Mouse (Mus musculus) splenic B cell, adult 2 months (primary cell): ENCODE results near the gene Six5.

ENCODE experiments used
- DNase-seq: peaks from one replicate; pipeline ENCODE4 v3.0.0-alpha.2; 2011; ENCODE audit warnings: low read depth, low spot score
- H3K27me3 ChIP-seq: 2 replicates; pipeline ENCODE4 v1.6.1; 2012; ENCODE audit warnings: mild to moderate bottlenecking, low read length, moderate library complexity, mixed read lengths; ENCODE audit not compliant: control insufficient read depth, poor library complexity, insufficient read depth, severe bottlenecking
- H3K36me3 ChIP-seq: 2 replicates; pipeline ENCODE4 v1.6.1; 2012; ENCODE audit warnings: mild to moderate bottlenecking, low read length, moderate library complexity, mixed read lengths; ENCODE audit not compliant: control insufficient read depth, poor library complexity, insufficient read depth, severe bottlenecking

The Six5 gene

DNA sequence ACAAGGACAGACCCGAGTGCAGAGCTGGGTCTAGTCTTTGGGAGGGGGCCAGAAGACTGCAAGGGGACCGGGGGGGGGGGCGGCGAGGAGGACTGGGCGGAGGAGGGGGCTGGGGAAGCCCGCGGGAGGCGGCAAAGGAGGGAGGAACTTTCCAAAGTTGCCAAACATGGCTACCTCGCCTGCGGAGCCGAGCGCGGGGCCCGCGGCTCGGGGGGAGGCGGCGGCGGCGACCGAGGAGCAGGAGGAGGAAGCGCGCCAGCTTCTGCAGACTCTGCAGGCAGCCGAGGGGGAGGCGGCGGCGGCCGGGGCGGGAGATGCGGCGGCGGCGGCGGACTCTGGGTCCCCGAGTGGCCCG, at the start of gene Six5:
Gene Six5, plus strand, starts transcription at position 124 of the 355 bp plus-strand sequence.
- Histone ChIP-seq H3K36me3 (no peaks in the 10 kb centered on the region), H3K27me3 (peaks cover 1% of the 10 kb centered on the region; the same call in 1 of the 2 replicates)
- peak; percentile 51 for DNase-seq

DNA sequence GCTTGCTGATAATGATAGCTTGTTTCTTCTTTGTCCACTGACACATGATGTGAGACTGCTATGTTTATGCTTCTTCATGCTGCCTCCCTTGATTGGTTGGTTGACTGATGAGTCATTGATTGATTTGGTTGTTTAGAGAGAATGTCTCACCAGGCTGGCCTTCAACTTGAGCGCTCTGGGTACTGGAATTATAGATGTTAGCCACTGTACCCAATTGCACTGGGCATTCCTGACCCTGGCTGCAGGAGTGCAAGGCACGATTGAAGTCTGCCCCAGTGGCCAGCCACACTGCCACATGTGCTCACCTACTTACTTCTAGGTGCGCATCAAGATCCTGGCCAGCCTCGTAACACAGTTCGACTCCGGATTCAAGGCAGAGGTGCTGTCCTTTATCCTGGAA, 49.8 kb upstream of the Six5 start:
- Histone ChIP-seq H3K27me3 (no peaks in the 10 kb centered on the region), H3K36me3 (peaks cover 13% of the 10 kb centered on the region)
- no peak for DNase-seq

DNA sequence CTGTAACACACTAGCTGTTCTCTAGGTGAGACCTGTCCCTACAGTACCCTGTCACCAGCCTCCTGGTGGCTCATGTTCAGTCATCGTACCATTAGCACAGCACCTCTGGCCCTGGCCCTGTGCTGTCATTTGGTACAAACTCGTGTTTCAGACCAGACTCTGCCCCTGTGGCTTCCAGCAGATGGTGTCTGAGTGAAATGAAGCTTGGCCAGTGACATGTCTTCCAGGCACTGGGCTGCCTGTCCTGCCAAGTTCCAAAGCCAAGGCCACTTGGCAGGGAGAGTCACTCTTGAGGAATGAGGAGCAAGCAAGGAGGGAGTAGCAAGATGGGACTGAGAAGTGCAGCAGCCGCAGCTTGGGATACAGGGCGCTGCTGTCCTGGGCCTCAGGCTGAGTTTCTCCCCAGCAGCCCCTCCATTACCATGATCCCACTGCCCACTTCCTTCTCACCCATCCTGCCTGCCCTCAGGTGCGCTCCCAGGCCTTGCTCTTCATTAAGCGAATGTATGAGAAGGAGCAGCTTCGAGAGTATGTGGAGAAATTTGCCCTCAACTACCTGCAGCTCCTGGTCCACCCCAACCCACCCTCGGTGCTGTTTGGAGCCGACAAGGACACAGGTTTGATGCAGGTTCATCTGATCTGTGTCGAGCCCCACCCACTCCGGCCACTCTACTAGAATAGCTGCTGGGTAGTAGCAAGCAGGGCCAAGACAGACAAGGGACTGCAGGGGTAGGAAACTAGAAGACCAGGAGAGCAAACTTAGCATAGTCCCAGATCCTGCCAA, 47.9 kb upstream of the Six5 start:
- DNase-seq = no peak
- Histone ChIP-seq H3K27me3 (no peaks in the 10 kb centered on the region), H3K36me3 (peaks cover 11% of the 10 kb centered on the region)

DNA sequence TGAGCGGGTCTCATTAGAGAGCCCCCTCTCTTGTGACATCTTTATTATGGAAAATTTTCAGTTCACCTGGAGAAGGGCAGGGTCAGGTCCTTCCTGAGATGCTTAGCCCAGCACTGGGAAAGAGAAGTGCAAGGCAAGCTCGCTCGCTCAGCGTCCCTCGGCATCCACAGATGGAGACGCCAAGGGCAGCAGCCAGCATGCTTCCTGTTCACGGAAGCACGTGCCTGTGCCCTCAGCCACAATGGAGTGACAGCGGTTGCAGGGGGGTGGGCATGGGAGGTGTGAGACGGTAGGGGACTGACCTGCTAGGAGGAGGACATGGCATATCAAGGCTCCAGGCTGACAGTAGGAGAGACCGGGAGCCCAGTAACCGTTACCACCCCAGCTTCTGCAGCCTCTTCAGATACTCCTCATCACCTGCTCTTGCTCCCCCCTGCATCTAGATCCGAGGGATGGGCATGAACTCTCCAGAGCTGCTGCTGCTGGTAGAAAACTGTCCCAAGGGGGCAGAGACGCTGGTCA, 46.3 kb upstream of the Six5 start:
- no peak for DNase-seq
- peaks cover 11% of the 10 kb centered on the region for H3K36me3 ChIP-seq

DNA sequence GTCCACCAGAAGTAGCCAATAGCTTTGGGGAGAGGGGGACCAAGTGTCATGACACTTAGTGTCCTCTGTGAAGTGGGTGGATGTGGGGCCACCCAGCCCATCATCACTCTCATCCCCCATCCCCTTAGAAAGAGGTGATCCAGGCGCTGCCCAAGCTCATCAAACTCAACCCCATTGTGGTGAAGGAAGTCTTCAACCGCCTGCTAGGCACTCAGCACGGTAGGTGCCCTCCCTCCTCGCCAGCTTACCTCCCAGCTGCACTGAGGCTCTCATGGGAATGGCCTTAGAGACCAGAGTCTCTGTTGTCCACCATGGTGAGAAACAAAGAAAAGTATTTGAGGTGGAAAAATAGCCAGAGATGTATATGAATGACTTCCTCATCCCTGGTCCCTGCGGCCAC, 45.1 kb upstream of the Six5 start:
- no peaks in the 10 kb centered on the region for H3K27me3 ChIP-seq
- H3K36me3 ChIP-seq = peaks cover 11% of the 10 kb centered on the region
- DNase-seq = no peak

More for the DNA sequence above, 46.3 kb upstream of the Six5 start:
- no peaks in the 10 kb centered on the region for H3K27me3 ChIP-seq

DNA sequence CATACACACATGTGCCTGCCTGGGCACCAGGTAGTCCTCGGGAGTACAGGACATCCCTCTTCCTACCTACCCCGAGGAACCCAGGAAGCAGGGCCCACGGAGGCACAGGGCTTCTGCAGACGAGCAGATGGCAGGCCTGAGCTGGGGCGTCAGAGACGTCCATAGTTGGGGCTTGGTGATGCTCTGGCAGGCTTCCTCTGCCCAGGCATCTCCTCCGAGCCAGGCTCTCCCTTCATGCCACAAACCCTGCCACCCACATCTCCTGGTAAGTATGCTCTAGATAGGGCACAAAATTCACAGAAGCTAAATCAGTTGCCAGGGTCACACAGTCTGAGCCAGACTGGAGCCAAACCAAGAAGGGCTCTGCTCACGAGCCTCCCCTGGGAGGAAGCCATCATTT, 44.2 kb upstream of the Six5 start:
- Histone ChIP-seq H3K27me3 (no peaks in the 10 kb centered on the region), H3K36me3 (peaks cover 10% of the 10 kb centered on the region)
- DNase-seq = no peak

DNA sequence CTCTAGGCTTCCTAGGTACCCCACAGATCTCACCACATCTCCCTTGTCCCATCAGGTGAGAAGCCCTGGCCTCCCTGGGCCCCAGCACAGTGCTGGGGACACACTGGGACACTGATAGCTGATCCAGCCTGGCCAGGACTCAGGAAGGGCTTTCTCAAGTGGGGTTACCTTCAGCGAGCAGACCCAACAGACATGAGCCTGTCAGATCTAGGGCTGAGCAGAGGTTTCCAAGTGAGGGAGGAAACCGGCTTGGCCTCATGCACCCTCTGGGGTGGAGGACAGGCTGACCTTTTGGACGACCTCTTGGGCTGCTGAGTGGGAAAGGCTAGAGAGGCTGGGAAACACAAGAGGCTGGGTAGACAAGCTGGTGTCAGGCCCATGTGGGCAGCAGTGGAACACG, 43.2 kb upstream of the Six5 start:
- Histone ChIP-seq H3K36me3 (peaks cover 7% of the 10 kb centered on the region), H3K27me3 (no peaks in the 10 kb centered on the region)
- DNase-seq = no peak

DNA sequence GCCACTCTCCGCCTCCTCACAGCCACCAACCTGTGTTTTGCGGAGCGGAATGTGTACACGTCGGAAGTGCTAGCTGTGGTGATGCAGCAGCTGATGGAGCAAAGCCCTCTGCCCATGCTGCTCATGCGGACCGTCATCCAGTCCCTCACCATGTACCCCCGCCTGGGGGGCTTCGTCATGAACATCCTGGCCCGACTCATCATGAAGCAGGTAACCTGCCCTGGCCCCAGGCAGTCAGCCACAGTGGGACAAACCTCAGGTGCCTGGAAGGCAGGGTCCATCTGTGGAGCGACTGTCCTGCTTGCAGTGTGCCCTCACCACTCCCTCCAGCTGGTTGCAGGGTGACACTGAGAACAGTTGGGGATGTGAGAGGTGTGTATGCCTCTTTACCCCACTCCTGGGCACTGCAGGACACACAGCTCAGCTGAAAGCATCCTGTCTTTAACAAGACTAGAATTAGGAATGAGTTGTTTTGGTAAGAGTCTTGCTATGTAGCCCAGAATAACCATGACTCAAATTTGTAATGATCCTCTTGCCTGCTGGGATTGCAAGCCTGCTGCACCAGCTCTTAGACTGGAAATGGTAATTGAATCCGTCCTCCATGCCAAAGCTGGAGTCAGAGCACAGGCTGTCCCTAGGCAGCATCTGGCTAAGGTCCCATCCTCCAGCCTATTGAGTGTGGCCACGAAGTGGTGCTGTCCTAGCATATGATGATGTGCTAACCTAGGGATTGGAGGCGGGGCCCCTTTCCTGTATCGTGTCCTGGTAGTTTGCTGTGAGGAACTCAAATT, 41.9 kb upstream of the Six5 start:
- DNase-seq = no peak
- H3K36me3 ChIP-seq = peaks cover 5% of the 10 kb centered on the region
- no peaks in the 10 kb centered on the region for H3K27me3 ChIP-seq

DNA sequence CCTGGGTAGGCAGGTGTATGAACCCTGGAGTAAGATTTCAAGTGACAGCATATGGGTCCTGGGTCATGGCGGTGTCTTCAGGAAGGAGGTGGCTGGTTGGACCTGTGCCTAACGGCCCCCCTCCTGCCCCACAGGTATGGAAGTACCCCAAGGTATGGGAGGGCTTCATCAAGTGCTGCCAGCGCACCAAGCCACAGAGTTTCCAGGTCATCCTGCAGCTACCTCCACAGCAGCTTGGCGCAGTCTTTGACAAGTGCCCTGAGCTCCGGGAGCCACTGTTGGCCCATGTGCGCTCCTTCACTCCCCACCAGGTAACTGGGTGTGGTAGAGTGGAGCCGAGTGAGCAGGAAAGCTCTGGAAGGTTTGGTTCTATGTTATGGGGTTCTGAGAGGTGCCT, 41.3 kb upstream of the Six5 start:
- H3K36me3 ChIP-seq = peaks cover 5% of the 10 kb centered on the region
- H3K27me3 ChIP-seq = no peaks in the 10 kb centered on the region
- DNase-seq = no peak

DNA sequence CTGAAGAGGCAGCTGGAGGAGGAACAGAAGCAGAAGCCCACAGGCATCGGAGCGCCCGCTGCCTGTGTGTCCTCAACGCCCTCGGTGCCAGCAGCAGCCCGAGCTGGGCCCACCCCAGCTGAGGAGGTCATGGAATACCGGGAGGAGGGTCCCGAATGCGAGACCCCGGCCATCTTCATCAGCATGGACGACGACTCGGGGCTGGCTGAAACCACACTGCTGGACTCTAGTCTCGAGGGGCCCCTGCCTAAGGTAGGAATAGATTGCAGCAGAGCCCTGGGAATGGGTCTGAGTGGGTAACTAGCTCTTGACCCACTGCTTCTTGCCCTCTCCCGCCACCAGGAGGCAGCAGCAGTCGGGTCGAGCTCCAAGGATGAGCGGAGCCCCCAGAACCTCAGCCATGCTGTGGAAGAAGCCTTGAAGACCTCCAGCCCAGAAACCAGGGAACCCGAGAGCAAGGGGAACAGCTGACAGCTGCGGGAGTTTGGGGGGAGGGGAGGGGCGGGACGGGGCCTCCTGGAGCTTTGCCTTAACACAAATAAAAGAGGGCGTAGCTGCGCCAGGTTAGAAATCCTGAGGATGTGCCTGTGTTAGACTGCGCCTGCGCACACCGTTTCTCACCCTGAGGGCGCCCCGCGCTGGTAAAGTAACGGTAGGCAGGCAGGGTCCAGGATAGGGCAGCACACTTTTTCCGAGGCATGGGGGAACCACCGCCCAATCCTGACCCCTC, 40.2 kb upstream of the Six5 start, which contains the start of gene Rsph6a:
Gene Rsph6a, plus strand, starts transcription at position 644 of the 730 bp plus-strand sequence.
- peak; percentile 45 for DNase-seq
- H3K36me3 ChIP-seq = peaks cover 2% of the 10 kb centered on the region
- H3K27me3 ChIP-seq = no peaks in the 10 kb centered on the region

DNA sequence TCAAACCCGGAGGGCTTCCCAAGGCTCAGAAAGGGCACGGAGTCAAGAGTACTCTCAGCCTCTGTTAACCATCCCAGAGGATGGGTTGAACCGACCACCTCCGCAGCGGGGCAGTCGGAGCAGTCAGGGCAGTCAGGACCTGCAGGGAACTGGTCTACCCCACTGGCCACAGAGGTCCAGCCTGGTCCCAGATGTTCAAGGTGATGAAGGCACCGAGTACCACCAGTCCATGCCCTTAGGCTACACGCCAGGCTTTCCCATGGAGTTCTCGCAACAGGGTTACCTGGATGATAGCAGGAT, 39.7 kb upstream of the Six5 start:
- no peak for DNase-seq
- H3K27me3 ChIP-seq = no peaks in the 10 kb centered on the region; the same call in 1 of the 2 replicates
- peaks cover 2% of the 10 kb centered on the region for H3K36me3 ChIP-seq

DNA sequence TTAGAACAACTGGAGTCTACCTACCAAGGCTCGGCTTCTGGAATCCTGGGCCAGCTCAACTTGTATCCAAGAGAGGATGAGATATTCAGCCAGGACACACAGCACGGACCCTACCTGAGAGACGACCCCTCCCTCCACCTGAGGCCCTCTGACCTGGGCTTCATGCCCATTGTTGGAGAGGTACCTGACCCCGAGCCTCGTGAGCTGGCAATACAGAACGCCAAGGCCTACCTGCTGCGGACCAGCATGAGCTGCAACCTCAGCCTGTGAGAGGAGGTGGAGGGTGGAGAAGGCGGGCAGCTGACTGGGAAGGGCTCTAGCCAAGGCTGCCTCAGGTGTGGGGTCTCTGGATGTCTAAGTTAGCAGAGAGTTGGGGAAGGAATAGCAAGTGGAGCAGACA, 39.3 kb upstream of the Six5 start:
- Histone ChIP-seq H3K27me3 (no peaks in the 10 kb centered on the region; the same call in 1 of the 2 replicates), H3K36me3 (peaks cover 2% of the 10 kb centered on the region; the same call in 1 of the 2 replicates)
- DNase-seq = no peak

DNA sequence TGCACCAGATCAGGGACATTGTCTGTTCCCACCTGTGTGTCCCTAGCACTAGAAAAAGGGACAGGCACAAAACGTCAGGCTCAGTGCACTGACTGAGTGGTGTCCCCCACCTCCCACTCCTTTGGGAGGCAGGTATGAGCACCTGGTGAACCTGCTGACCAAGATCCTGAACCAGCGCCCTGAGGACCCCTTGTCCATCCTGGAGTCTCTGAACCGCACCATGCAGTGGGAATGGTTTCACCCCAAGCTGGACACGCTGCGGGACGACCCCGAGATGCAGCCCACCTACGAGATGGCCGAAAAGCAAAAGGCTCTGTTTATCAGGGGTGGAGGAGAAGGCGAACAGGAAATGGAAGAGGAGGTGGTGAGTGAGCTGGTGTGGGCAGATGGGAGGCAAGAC, 37.0 kb upstream of the Six5 start:
- Histone ChIP-seq H3K36me3 (no peaks in the 10 kb centered on the region), H3K27me3 (no peaks in the 10 kb centered on the region; the same call in 1 of the 2 replicates)
- no peak for DNase-seq

DNA sequence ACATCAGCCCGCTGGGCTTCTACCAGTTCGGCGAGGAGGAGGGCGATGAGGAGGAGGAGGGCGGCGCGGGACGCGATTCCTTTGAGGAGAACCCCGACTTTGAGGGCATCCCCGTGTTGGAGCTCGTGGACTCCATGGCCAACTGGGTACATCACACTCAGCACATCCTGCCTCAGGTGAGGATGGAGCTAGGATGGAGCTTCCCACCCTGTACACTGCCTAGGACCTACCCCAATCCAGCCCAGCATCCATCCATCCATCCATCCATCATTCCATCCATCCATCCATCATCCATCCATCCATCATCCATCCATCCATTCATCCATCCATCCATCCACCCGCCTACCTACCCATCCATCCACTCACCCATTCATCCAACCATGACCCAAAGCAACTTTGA, 28.5 kb upstream of the Six5 start:
- Histone ChIP-seq H3K27me3 (no peaks in the 10 kb centered on the region), H3K36me3 (no peaks in the 10 kb centered on the region)
- no peak for DNase-seq

DNA sequence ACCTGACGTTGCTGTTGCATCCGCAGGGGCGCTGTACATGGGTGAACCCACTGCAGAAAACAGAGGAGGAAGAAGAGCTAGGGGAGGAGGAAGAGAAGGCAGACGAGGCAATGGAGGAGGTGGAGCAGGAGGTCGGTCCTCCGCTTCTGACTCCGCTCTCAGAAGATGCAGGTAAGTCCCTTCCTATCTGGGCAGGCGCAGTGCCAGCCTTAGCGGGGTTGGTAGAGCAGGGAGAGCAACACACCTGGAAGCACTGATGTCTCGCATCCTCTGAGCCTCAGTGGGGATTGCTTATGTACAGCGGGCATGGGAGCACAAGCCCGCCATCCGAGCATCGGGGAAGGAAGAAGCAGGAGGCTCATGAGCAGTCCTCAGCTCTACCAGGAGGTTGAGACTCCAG, 27.3 kb upstream of the Six5 start:
- no peaks in the 10 kb centered on the region for H3K36me3 ChIP-seq
- DNase-seq = no peak
- no peaks in the 10 kb centered on the region for H3K27me3 ChIP-seq
